ENCODE assay signal across 24 mouse cellular contexts in the genomic region with DNA sequence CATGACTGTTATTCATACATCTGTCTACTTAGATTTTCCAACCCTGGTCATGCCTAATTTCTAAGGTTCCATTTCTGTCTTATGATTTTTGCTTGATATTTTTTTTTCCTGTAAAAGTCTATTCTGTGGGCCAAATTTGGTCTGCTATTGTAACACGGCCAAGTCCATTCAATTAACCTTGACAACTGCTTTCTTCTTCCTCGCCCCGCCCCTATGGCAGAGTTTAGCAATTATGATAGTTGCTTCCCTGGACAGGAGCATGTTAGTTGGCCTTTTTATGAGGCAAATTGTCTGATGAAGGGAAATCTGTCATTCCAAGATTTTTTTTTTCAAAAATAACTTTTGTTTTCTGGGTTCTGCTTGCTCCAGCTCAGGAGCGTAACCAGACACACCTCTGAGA.
A peak's percentile ranks its signal among the peaks of the same experiment; 100 is the strongest.
DNase-seq lines count a peak whose midpoint lies in the region; ATAC-seq and TF ChIP-seq lines count a peak whose summit lies in the region.
"Had no signal": no experiment of that assay in that cellular context is flagged by ENCODE, and none has a peak within 500 bp of the region (broad histone marks: within the 10 kb centered on the region; RNA-seq: fewer than 3 reads in every experiment).

No protein-coding gene starts in this region.

- peak; percentile 37 for DNase-seq in ovary, adult 18-20 months (ENCODE audit: low spot score)
- no peak for DNase-seq in ovary, postnatal 10 days (ENCODE audit: low spot score)
- DNase-seq in adrenal gland, adult 8-10 months: peak; percentile 43
- DNase-seq in gastrocnemius, postnatal 36 days: no peak
- DNase-seq: cerebellum, adult 8-10 months; cerebellum, postnatal 36 days; heart, postnatal 14 days; kidney, adult 8-10 months; kidney, postnatal 10 days; layer of hippocampus, postnatal 36 days; left cerebral cortex, postnatal 4 days; liver, postnatal 0 days; lung, postnatal 10 days; midbrain, embryonic 14.5 days; right cerebral cortex, postnatal 14 days had no signal

- no peak for TF ChIP-seq POLR2A in myocyte (IDR thresholded peaks at IDR 0.05; ENCODE audit: insufficient read length, low read depth)

- no peak overlapping the region for H3ac ChIP-seq in myocyte (ENCODE audit: control insufficient read depth, insufficient read length)

- H3K4me2 ChIP-seq in myocyte (ENCODE audit: low read depth): peak overlapping the region; percentile 68
- H3K4me2 ChIP-seq: liver, embryonic 12.5 days; neural tube, embryonic 15.5 days had no signal

- intact Hi-C loops in gastrocnemius, postnatal 36 days (cut with DNase I): no loop called here

- ATAC-seq in frontal cortex, adult (ENCODE audit: low TSS enrichment): no peak
- ATAC-seq: forebrain, embryonic 14.5 days; hindbrain, embryonic 16.5 days; liver, embryonic 12.5 days; liver, postnatal 0 days; Patski had no signal

- H3K27me3 ChIP-seq in myocyte (ENCODE audit: control insufficient read depth, insufficient read depth, insufficient read length): no peaks in the 10 kb centered on the region
- H3K27me3 ChIP-seq: liver, embryonic 12.5 days; neural tube, embryonic 15.5 days; Patski had no signal

- no peaks in the 10 kb centered on the region for H3K36me3 ChIP-seq in myocyte (ENCODE audit: control insufficient read depth, insufficient read depth)
- H3K36me3 ChIP-seq: G1E; hindbrain, embryonic 10.5 days; liver, embryonic 12.5 days; neural tube, embryonic 15.5 days had no signal

- H3K79me2 ChIP-seq in myocyte (ENCODE audit: control insufficient read depth, insufficient read depth): no peaks in the 10 kb centered on the region

- no peak overlapping the region for H3K4me3 ChIP-seq in myocyte
- H3K4me3 ChIP-seq: hindbrain, embryonic 10.5 days; liver, embryonic 12.5 days; neural tube, embryonic 15.5 days had no signal

TF ChIP-seq in myocyte, 11 proteins besides CTCF, POLR2A, EP300 and RAD21:
- TF ChIP-seq REST (IDR thresholded peaks at IDR 0.05; ENCODE audit: insufficient read depth, insufficient read length) (no peak), MYOD1 (IDR thresholded peaks at IDR 0.05; ENCODE audit: control insufficient read depth in 1 of 3, insufficient read length in 2 of 3, low read depth in 2 of 3) (no peak), USF1 (IDR thresholded peaks at IDR 0.05; ENCODE audit: low read depth) (no peak), CEBPB (IDR thresholded peaks at IDR 0.05; ENCODE audit: insufficient read depth, poor library complexity, severe bottlenecking) (no peak), MAX (IDR thresholded peaks at IDR 0.05; ENCODE audit: low read depth) (no peak), POLR2AphosphoS2 (IDR thresholded peaks at IDR 0.05; ENCODE audit: insufficient read length, low read depth) (no peak), TCF3 (IDR thresholded peaks at IDR 0.05; ENCODE audit: insufficient read length, low read depth) (no peak)

Comparison
In these comparisons a context has a peak if more than half of its experiments do, and no peak if none do; other contexts are left out.
1. DNase-seq: peak in ovary, adult 18-20 months (single experiment) and adrenal gland, adult 8-10 months (single experiment); none in ovary, postnatal 10 days (single experiment) and gastrocnemius, postnatal 36 days (0 of 2).